Mouse (Mus musculus): ENCODE data around the gene Bcl11b. TPM values are rescaled to one million over a fixed set of nuclear protein-coding genes. Genes with fewer than 3 reads are reported as not detected.

The Bcl11b gene
- polyA plus RNA-seq, 1 experiment from 2014 or later = 4.4 TPM

DNA sequence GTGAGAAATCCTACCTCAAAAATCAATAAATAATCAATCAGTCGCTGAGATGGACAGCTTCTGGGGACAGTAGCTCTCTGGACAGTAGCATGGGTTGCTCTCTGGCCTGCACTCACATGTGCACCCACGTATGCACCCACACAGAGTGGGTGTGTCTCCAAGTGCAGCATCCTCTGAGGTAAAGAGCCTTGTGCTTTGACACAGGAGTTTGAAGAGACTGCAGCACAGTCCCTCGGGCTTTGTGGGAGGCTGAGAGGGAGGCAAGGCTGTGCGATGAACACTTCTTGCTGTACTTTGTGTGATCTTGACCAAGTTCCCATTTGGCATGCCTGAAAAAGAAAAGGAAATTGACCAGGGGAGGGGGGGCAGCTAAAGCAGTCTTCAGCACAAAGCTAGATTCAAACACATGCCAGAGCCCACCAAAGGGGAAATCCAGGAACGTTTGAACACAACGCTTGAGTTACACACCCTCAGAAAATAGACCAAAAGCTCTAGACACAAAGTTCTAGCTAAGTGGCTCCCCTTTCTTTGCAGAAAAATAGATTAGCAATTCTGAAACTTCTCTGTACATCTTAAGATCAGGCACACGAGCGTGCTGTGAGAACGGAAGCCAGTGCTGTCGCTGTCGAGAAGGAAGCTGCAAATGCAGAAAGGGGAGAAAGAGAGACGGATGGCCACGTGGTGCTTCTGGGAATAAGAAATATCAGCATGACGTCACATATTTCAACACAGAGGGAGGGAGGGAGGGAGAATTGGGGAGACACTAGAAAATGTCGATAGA, 19.6 kb upstream of the Bcl11b start:
- Histone ChIP-seq H3K4me3 (ENCODE audit: control insufficient read depth in 1 of 2, insufficient read depth in 1 of 2, low read depth in 1 of 2, low read length in 2 of 2) (no peak overlapping the region), H3K4me2 (ENCODE audit: low read length) (no peak overlapping the region), H3K9me3 (ENCODE audit: control insufficient read depth, low read length) (no peaks in the 10 kb centered on the region), H3K27me3 (ENCODE audit: control insufficient read depth, insufficient read depth, low read length) (no peaks in the 10 kb centered on the region), H3K9ac (ENCODE audit: low read length) (no peak overlapping the region), H3K36me3 (ENCODE audit: control insufficient read depth, insufficient read depth, low read length) (no peaks in the 10 kb centered on the region), H3K4me1 (ENCODE audit: control insufficient read depth in 2 of 2, insufficient read depth in 2 of 2, low read length in 2 of 2) (no peaks in the 10 kb centered on the region), H3K27ac (replicated peaks in 1 of 2; ENCODE audit: control insufficient read depth in 1 of 2, insufficient read depth in 1 of 2, low read depth in 2 of 2, low read length in 2 of 2) (no peak overlapping the region)
- no peak for ATAC-seq (ENCODE audit: insufficient number of reproducible peaks, insufficient read depth, low FRiP score, low read depth)
- WGBS = 73% methylated on average over 15 of the region's 15 CpGs

GRCm38 (mm10) chr12:108012003-108012402, 8.6 kb upstream of the Bcl11b start:
- no peak for ATAC-seq (ENCODE audit: insufficient number of reproducible peaks, insufficient read depth, low FRiP score, low read depth)
- Histone ChIP-seq H3K9me3 (ENCODE audit: control insufficient read depth, low read length) (no peaks in the 10 kb centered on the region), H3K27ac (replicated peaks in 1 of 2; ENCODE audit: control insufficient read depth in 1 of 2, insufficient read depth in 1 of 2, low read depth in 2 of 2, low read length in 2 of 2) (no peak overlapping the region), H3K4me2 (ENCODE audit: low read length) (no peak overlapping the region), H3K4me1 (ENCODE audit: control insufficient read depth in 2 of 2, insufficient read depth in 2 of 2, low read length in 2 of 2) (no peaks in the 10 kb centered on the region), H3K27me3 (ENCODE audit: control insufficient read depth, insufficient read depth, low read length) (peaks cover under 1% of the 10 kb centered on the region), H3K4me3 (ENCODE audit: control insufficient read depth in 1 of 2, insufficient read depth in 1 of 2, low read depth in 1 of 2, low read length in 2 of 2) (no peak overlapping the region), H3K36me3 (ENCODE audit: control insufficient read depth, insufficient read depth, low read length) (no peaks in the 10 kb centered on the region), H3K9ac (ENCODE audit: low read length) (no peak overlapping the region)
- WGBS = 72% methylated on average over 12 of the region's 12 CpGs

DNA sequence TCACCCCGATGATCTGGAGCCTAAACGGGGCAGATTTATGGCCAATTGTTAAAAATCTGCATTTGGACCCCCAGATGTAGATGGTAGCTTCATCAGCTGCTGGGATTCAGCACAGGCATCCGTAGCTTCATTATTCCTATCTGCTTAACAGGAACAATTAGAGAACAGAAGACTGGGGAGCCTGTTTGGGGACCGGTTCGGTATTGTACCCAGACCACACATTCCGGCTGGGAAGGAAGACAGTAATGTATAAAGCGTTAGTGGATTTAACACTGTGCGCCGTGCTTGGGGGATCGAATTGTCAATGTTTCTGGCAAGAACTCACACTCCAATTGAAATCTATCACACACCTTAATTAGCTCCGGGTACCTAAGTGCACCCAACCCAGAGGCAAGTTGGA, 6.9 kb upstream of the Bcl11b start:
- H3K9me3 ChIP-seq (ENCODE audit: control insufficient read depth, low read length) = no peaks in the 10 kb centered on the region
- H3K4me2 ChIP-seq (ENCODE audit: low read length) = no peak overlapping the region
- no peak overlapping the region for H3K27ac ChIP-seq (replicated peaks in 1 of 2; ENCODE audit: control insufficient read depth in 1 of 2, insufficient read depth in 1 of 2, low read depth in 2 of 2, low read length in 2 of 2)
- H3K27me3 ChIP-seq (ENCODE audit: control insufficient read depth, insufficient read depth, low read length) = peaks cover 14% of the 10 kb centered on the region
- no peak overlapping the region for H3K4me3 ChIP-seq (ENCODE audit: control insufficient read depth in 1 of 2, insufficient read depth in 1 of 2, low read depth in 1 of 2, low read length in 2 of 2)
- ATAC-seq (ENCODE audit: insufficient number of reproducible peaks, insufficient read depth, low FRiP score, low read depth) = no peak
- 83% methylated on average over 11 of the region's 11 CpGs for WGBS
- H3K4me1 ChIP-seq (ENCODE audit: control insufficient read depth in 2 of 2, insufficient read depth in 2 of 2, low read length in 2 of 2) = peaks cover 2 to 7% of the 10 kb centered on the region in 2 experiments; a peak in 3 of 4 replicates
- H3K36me3 ChIP-seq (ENCODE audit: control insufficient read depth, insufficient read depth, low read length) = no peaks in the 10 kb centered on the region
- H3K9ac ChIP-seq (ENCODE audit: low read length) = no peak overlapping the region

GRCm38 (mm10) chr12:108009156-108009555, 5.8 kb upstream of the Bcl11b start:
- peaks cover 18% of the 10 kb centered on the region for H3K27me3 ChIP-seq (ENCODE audit: control insufficient read depth, insufficient read depth, low read length)

GRCm38 (mm10) chr12:108005816-108006626, 2.6 kb upstream of the Bcl11b start:
- ATAC-seq (ENCODE audit: insufficient number of reproducible peaks, insufficient read depth, low FRiP score, low read depth) = no peak
- Histone ChIP-seq H3K4me2 (ENCODE audit: low read length) (peak overlapping the region; percentile 99), H3K36me3 (ENCODE audit: control insufficient read depth, insufficient read depth, low read length) (no peaks in the 10 kb centered on the region), H3K27ac (replicated peaks in 1 of 2; ENCODE audit: control insufficient read depth in 1 of 2, insufficient read depth in 1 of 2, low read depth in 2 of 2, low read length in 2 of 2) (no peak overlapping the region), H3K4me3 (ENCODE audit: control insufficient read depth in 1 of 2, insufficient read depth in 1 of 2, low read depth in 1 of 2, low read length in 2 of 2) (peak overlapping the region; percentile 34 to 85), H3K9ac (ENCODE audit: low read length) (peak overlapping the region; percentile 66), H3K4me1 (ENCODE audit: control insufficient read depth in 2 of 2, insufficient read depth in 2 of 2, low read length in 2 of 2) (peaks cover 6 to 22% of the 10 kb centered on the region in 2 experiments; a peak in 3 of 4 replicates), H3K27me3 (ENCODE audit: control insufficient read depth, insufficient read depth, low read length) (peaks cover 32% of the 10 kb centered on the region), H3K9me3 (ENCODE audit: control insufficient read depth, low read length) (no peaks in the 10 kb centered on the region)
- 2% methylated on average over 56 of the region's 56 CpGs for WGBS

More at GRCm38 (mm10) chr12:108009156-108009555, 5.8 kb upstream of the Bcl11b start:
- H3K36me3 ChIP-seq (ENCODE audit: control insufficient read depth, insufficient read depth, low read length) = no peaks in the 10 kb centered on the region
- no peak for ATAC-seq (ENCODE audit: insufficient number of reproducible peaks, insufficient read depth, low FRiP score, low read depth)
- peaks cover 4 to 19% of the 10 kb centered on the region in 2 experiments; a peak in 3 of 4 replicates for H3K4me1 ChIP-seq (ENCODE audit: control insufficient read depth in 2 of 2, insufficient read depth in 2 of 2, low read length in 2 of 2)
- no peaks in the 10 kb centered on the region for H3K9me3 ChIP-seq (ENCODE audit: control insufficient read depth, low read length)
- H3K9ac ChIP-seq (ENCODE audit: low read length) = no peak overlapping the region
- no peak overlapping the region for H3K4me3 ChIP-seq (ENCODE audit: control insufficient read depth in 1 of 2, insufficient read depth in 1 of 2, low read depth in 1 of 2, low read length in 2 of 2)
- H3K4me2 ChIP-seq (ENCODE audit: low read length) = no peak overlapping the region
- H3K27ac ChIP-seq (replicated peaks in 1 of 2; ENCODE audit: control insufficient read depth in 1 of 2, insufficient read depth in 1 of 2, low read depth in 2 of 2, low read length in 2 of 2) = no peak overlapping the region
- WGBS = 36% methylated on average over 4 of the region's 4 CpGs

DNA sequence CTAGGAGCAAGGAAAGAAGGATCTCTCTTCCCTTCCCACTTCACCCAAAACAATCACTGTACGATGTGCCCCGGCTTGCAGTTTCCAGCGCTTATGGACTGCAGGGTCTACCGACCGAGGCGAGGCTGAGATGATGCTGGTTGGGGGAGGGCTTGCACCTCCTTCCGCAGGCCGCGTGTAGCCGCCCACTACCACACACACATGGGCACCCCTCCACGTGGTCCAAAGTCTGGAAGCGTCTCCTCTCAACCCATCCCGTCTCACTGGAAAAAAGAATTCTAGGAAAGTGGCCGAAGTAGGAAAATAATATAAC, 2.0 kb upstream of the Bcl11b start:
- Histone ChIP-seq H3K36me3 (ENCODE audit: control insufficient read depth, insufficient read depth, low read length) (no peaks in the 10 kb centered on the region), H3K4me2 (ENCODE audit: low read length) (peak overlapping the region; percentile 99), H3K27ac (replicated peaks in 1 of 2; ENCODE audit: control insufficient read depth in 1 of 2, insufficient read depth in 1 of 2, low read depth in 2 of 2, low read length in 2 of 2) (no peak overlapping the region), H3K9ac (ENCODE audit: low read length) (peak overlapping the region; percentile 54; the same call in 1 of the 2 replicates), H3K4me3 (ENCODE audit: control insufficient read depth in 1 of 2, insufficient read depth in 1 of 2, low read depth in 1 of 2, low read length in 2 of 2) (peak overlapping the region; percentile 33 to 85), H3K27me3 (ENCODE audit: control insufficient read depth, insufficient read depth, low read length) (peaks cover 38% of the 10 kb centered on the region), H3K9me3 (ENCODE audit: control insufficient read depth, low read length) (no peaks in the 10 kb centered on the region), H3K4me1 (ENCODE audit: control insufficient read depth in 2 of 2, insufficient read depth in 2 of 2, low read length in 2 of 2) (peaks cover 6 to 22% of the 10 kb centered on the region in 2 experiments; a peak in 3 of 4 replicates)
- 9% methylated on average over 14 of the region's 14 CpGs for WGBS
- no peak for ATAC-seq (ENCODE audit: insufficient number of reproducible peaks, insufficient read depth, low FRiP score, low read depth)

- Histone ChIP-seq H3K27me3 (ENCODE audit: control insufficient read depth, insufficient read depth, low read length) (peaks cover 43% of the 10 kb centered on the region), H3K4me3 (ENCODE audit: control insufficient read depth in 1 of 2, insufficient read depth in 1 of 2, low read depth in 1 of 2, low read length in 2 of 2) (peak overlapping the region; percentile 33 to 85), H3K9me3 (ENCODE audit: control insufficient read depth, low read length) (no peaks in the 10 kb centered on the region), H3K4me1 (ENCODE audit: control insufficient read depth in 2 of 2, insufficient read depth in 2 of 2, low read length in 2 of 2) (peaks cover 6 to 22% of the 10 kb centered on the region in 2 experiments; a peak in 3 of 4 replicates), H3K9ac (ENCODE audit: low read length) (peak overlapping the region; percentile 54), H3K36me3 (ENCODE audit: control insufficient read depth, insufficient read depth, low read length) (no peaks in the 10 kb centered on the region), H3K4me2 (ENCODE audit: low read length) (peak overlapping the region; percentile 99), H3K27ac (replicated peaks in 1 of 2; ENCODE audit: control insufficient read depth in 1 of 2, insufficient read depth in 1 of 2, low read depth in 2 of 2, low read length in 2 of 2) (no peak overlapping the region)
- ATAC-seq (ENCODE audit: insufficient number of reproducible peaks, insufficient read depth, low FRiP score, low read depth) = peak; percentile 33; the same call in 1 of the 2 replicates
- WGBS = 2% methylated on average over 39 of the region's 43 CpGs
These were observed 1.5 kb upstream of the Bcl11b start for GRCm38 (mm10) chr12:108004701-108005487.
